Mouse (Mus musculus): ENCODE results near the gene Matn1.

GRCm38 (mm10) chr4:130994556-130994955 is 50.4 kb downstream of the Matn1 start:
- TF ChIP-seq CTCF (IDR thresholded peaks at IDR 0.05; ENCODE audit: extremely low read depth, insufficient read length, insufficient replicate concordance, low read depth, low read length) (no peak), POLR2A (IDR thresholded peaks at IDR 0.05; ENCODE audit: low read depth, low read length) (no peak)
